8 mouse cellular contexts compared by ENCODE assay signal in the genomic region with DNA sequence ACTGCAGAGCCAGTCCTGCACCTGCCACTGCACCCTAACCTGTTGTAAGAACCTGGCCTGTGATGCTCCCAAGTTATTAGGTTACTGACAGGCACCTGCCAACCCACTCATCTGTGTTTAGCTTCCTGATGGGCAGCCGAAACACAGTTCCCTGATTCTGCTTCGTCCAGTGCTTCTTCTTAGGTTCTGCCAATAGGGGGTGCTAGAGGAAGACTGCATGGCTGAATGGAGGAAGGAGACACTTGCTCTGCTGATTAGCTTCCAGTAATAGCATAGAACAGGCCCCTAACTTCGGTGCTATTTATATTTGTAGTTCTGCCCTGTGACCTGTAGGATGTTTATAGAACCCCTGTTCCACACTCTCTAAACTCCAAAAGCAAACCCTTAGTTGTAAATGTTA.
DNase-seq lines count a peak whose midpoint lies in the region; ATAC-seq and TF ChIP-seq lines count a peak whose summit lies in the region.

No protein-coding gene starts in this region.

- 46% methylated on average over 3 of the region's 3 CpGs for WGBS in heart, embryonic 12.5 days
- WGBS in liver, embryonic 14.5 days (ENCODE audit: insufficient replicate concordance) = 27% methylated on average over 3 of the region's 3 CpGs
- 36% methylated on average over 3 of the region's 3 CpGs for WGBS in liver, embryonic 12.5 days (ENCODE audit: insufficient replicate concordance)

- no peaks in the 10 kb centered on the region for H3K36me3 ChIP-seq in heart, embryonic 12.5 days
- H3K36me3 ChIP-seq in liver, embryonic 14.5 days (replicated peaks; ENCODE audit: control insufficient read depth, insufficient read depth, low read depth) = no peaks in the 10 kb centered on the region
- no peaks in the 10 kb centered on the region for H3K36me3 ChIP-seq in liver, embryonic 12.5 days

- no peaks in the 10 kb centered on the region for H3K27me3 ChIP-seq in heart, embryonic 12.5 days (replicated peaks)
- no peaks in the 10 kb centered on the region for H3K27me3 ChIP-seq in liver, embryonic 14.5 days (ENCODE audit: control insufficient read depth, insufficient read depth, low read length)
- no peaks in the 10 kb centered on the region for H3K27me3 ChIP-seq in liver, embryonic 12.5 days (replicated peaks)

- no peak for TF ChIP-seq EP300 in liver, embryonic 14.5 days (IDR thresholded peaks at IDR 0.05; ENCODE audit: low read depth)

- H3K9me3 ChIP-seq in heart, embryonic 12.5 days (replicated peaks) = no peaks in the 10 kb centered on the region
- H3K9me3 ChIP-seq in liver, embryonic 14.5 days (ENCODE audit: control insufficient read depth, low read length) = no peaks in the 10 kb centered on the region
- no peaks in the 10 kb centered on the region for H3K9me3 ChIP-seq in liver, embryonic 12.5 days (replicated peaks)

- H3K9ac ChIP-seq in heart, embryonic 12.5 days = no peak overlapping the region
- H3K9ac ChIP-seq in liver, embryonic 14.5 days (replicated peaks) = no peak overlapping the region
- no peak overlapping the region for H3K9ac ChIP-seq in liver, embryonic 12.5 days

- TF ChIP-seq CTCF in liver, embryonic 14.5 days (IDR thresholded peaks at IDR 0.05; ENCODE audit: low read depth) = peak; percentile 42; the same call in 1 of the 2 replicates
- TF ChIP-seq CTCF in brain, embryonic 14.5 days (IDR thresholded peaks at IDR 0.05; ENCODE audit: borderline replicate concordance, extremely low read depth, insufficient read depth, insufficient read length) = peak; percentile 53; the same call in 1 of the 2 replicates

- no peaks in the 10 kb centered on the region for H3K4me1 ChIP-seq in heart, embryonic 12.5 days (replicated peaks)
- H3K4me1 ChIP-seq in liver, embryonic 14.5 days (replicated peaks; ENCODE audit: control insufficient read depth in 2 of 2, insufficient read depth in 2 of 2, low read length in 1 of 2) = no peaks in the 10 kb centered on the region
- no peaks in the 10 kb centered on the region for H3K4me1 ChIP-seq in liver, embryonic 12.5 days

- peak; percentile 84 for DNase-seq in heart, adult 11 months
- peak in 1 of 3 experiments; percentile 6 for DNase-seq in liver, embryonic 14.5 days (ENCODE audit: low read depth in 3 of 3, low spot score in 3 of 3)
- peak; percentile 55 for DNase-seq in brain, embryonic 14.5 days (ENCODE audit: low read depth)
- peak; percentile 10 for DNase-seq in lung, postnatal 10 days
- DNase-seq in left cerebral cortex, adult 9 months (ENCODE audit: low spot score in 2 of 2) = no peak
- no peak for DNase-seq in gastrocnemius, postnatal 25 days

- no peak for ATAC-seq in heart, embryonic 12.5 days (ENCODE audit: insufficient number of reproducible peaks, low FRiP score)
- no peak for ATAC-seq in liver, embryonic 14.5 days (ENCODE audit: insufficient read depth)
- no peak for ATAC-seq in liver, embryonic 12.5 days

- TF ChIP-seq POLR2A in brain, embryonic 14.5 days (IDR thresholded peaks at IDR 0.05; ENCODE audit: borderline replicate concordance, extremely low read depth, insufficient read depth, insufficient read length, poor library complexity, severe bottlenecking) = no peak

- no peak overlapping the region for H3K4me3 ChIP-seq in heart, embryonic 12.5 days
- H3K4me3 ChIP-seq in liver, embryonic 14.5 days (ENCODE audit: insufficient read depth in 1 of 2, low read depth in 2 of 2, low read length in 2 of 2) = no peak overlapping the region
- no peak overlapping the region for H3K4me3 ChIP-seq in liver, embryonic 12.5 days

- no peak overlapping the region for H3K27ac ChIP-seq in heart, embryonic 12.5 days (ENCODE audit: poor library complexity, severe bottlenecking)
- H3K27ac ChIP-seq in liver, embryonic 14.5 days = no peak overlapping the region
- no peak overlapping the region for H3K27ac ChIP-seq in liver, embryonic 12.5 days

- no peak overlapping the region for H3K4me2 ChIP-seq in heart, embryonic 12.5 days
- H3K4me2 ChIP-seq in liver, embryonic 14.5 days (ENCODE audit: low read depth) = no peak overlapping the region
- no peak overlapping the region for H3K4me2 ChIP-seq in liver, embryonic 12.5 days

Comparison
In these comparisons a context has a peak if more than half of its experiments do, and no peak if none do; other contexts are left out.
1. DNase-seq: peak in heart, adult 11 months (single experiment), brain, embryonic 14.5 days (single experiment) and lung, postnatal 10 days (single experiment); none in left cerebral cortex, adult 9 months (0 of 2) and gastrocnemius, postnatal 25 days (single experiment).